Comparison of ENCODE assay signal across 9 mouse cellular contexts in genomic region chr16:77499537-77500301, GRCm38 (mm10).
DNase-seq lines count a peak whose midpoint lies in the region; ATAC-seq and TF ChIP-seq lines count a peak whose summit lies in the region.
"Had no signal": no experiment of that assay in that cellular context is flagged by ENCODE, and none has a peak within 500 bp of the region (broad histone marks: within the 10 kb centered on the region; RNA-seq: fewer than 3 reads in every experiment).

No protein-coding gene starts in this region.

- H3K36me3 ChIP-seq in hindbrain, embryonic 15.5 days: no peaks in the 10 kb centered on the region
- no peaks in the 10 kb centered on the region for H3K36me3 ChIP-seq in lung, postnatal 0 days (ENCODE audit: insufficient read depth, low read length)
- H3K36me3 ChIP-seq: G1E had no signal

- no peaks in the 10 kb centered on the region for H3K4me1 ChIP-seq in cortical plate, adult 2 months (ENCODE audit: control insufficient read depth, insufficient read depth, low read length)
- H3K4me1 ChIP-seq in hindbrain, embryonic 15.5 days (replicated peaks): peaks cover 11% of the 10 kb centered on the region; the same call in 1 of the 2 replicates
- no peaks in the 10 kb centered on the region for H3K4me1 ChIP-seq in lung, postnatal 0 days (ENCODE audit: insufficient read depth, low read depth, low read length)

- peak; percentile 13 for DNase-seq in R1 (ENCODE audit: low read depth, low spot score)
- peak; percentile 78 to 83 for DNase-seq in gastrocnemius, adult 8-10 months (ENCODE audit: low spot score in 2 of 2)
- peak; percentile 78 to 84 for DNase-seq in layer of hippocampus, postnatal 36 days
- DNase-seq in lung, postnatal 0 days (ENCODE audit: low spot score): peak; percentile 94
- DNase-seq in retina, postnatal 1 day: peak; percentile 73
- peak; percentile 68 for DNase-seq in urinary bladder, postnatal 25 days (ENCODE audit: low spot score)

- no peak overlapping the region for H3K9ac ChIP-seq in hindbrain, embryonic 15.5 days
- peak overlapping the region; percentile 29; the same call in 1 of the 2 replicates for H3K9ac ChIP-seq in lung, postnatal 0 days (replicated peaks; ENCODE audit: low read depth)

- H3K9me3 ChIP-seq in hindbrain, embryonic 15.5 days: no peaks in the 10 kb centered on the region
- no peaks in the 10 kb centered on the region for H3K9me3 ChIP-seq in lung, postnatal 0 days (ENCODE audit: low read length)

- peak overlapping the region; percentile 0; the same call in 1 of the 2 replicates for H3K27ac ChIP-seq in cortical plate, adult 2 months (ENCODE audit: insufficient read depth, low read length)
- peak overlapping the region; percentile 84 for H3K27ac ChIP-seq in hindbrain, embryonic 15.5 days (replicated peaks)
- H3K27ac ChIP-seq in lung, postnatal 0 days (ENCODE audit: low read length): peak overlapping the region; percentile 85

- peak; percentile 84 for TF ChIP-seq EP300 in lung, postnatal 0 days (IDR thresholded peaks at IDR 0.05)

- peak overlapping the region; percentile 44 for H3K4me2 ChIP-seq in hindbrain, embryonic 15.5 days
- peak overlapping the region; percentile 59 for H3K4me2 ChIP-seq in lung, postnatal 0 days (replicated peaks; ENCODE audit: low read depth, low read length)

- peak overlapping the region; percentile 18 for H3K4me3 ChIP-seq in cortical plate, adult 2 months (ENCODE audit: insufficient read depth, low read length)
- H3K4me3 ChIP-seq in hindbrain, embryonic 15.5 days: peak overlapping the region; percentile 35
- H3K4me3 ChIP-seq in lung, postnatal 0 days (ENCODE audit: low read depth, low read length): peak overlapping the region; percentile 38

- 31% methylated on average over 18 of the region's 18 CpGs for WGBS in hindbrain, embryonic 15.5 days
- 14% methylated on average over 18 of the region's 18 CpGs for WGBS in lung, postnatal 0 days

- peak; percentile 93 for ATAC-seq in hindbrain, embryonic 15.5 days (ENCODE audit: low FRiP score, low read depth)
- ATAC-seq in lung, postnatal 0 days: peak; percentile 94

- TF ChIP-seq CTCF in cortical plate, adult 2 months (IDR thresholded peaks at IDR 0.05; ENCODE audit: extremely low read depth, insufficient read depth, low read length): no peak
- no peak for TF ChIP-seq CTCF in lung, postnatal 0 days (IDR thresholded peaks at IDR 0.05)

- H3K27me3 ChIP-seq in hindbrain, embryonic 15.5 days: no peaks in the 10 kb centered on the region
- no peaks in the 10 kb centered on the region for H3K27me3 ChIP-seq in lung, postnatal 0 days (replicated peaks; ENCODE audit: insufficient read depth, low read length)

- TF ChIP-seq POLR2A in cortical plate, adult 2 months (IDR thresholded peaks at IDR 0.05; ENCODE audit: extremely low read depth, insufficient read depth, low read length): no peak

Comparison
In these comparisons a context has a peak if more than half of its experiments do, and no peak if none do; other contexts are left out.
1. Peak in every context shown above with its lines: DNase-seq, ATAC-seq, H3K4me3 ChIP-seq and H3K27ac ChIP-seq.
2. DNase-seq: peak in every context shown above with its lines; median percentile 94 in lung, postnatal 0 days; 81 in layer of hippocampus, postnatal 36 days; 80 in gastrocnemius, adult 8-10 months; 73 in retina, postnatal 1 day; 68 in urinary bladder, postnatal 25 days; 13 in R1.
3. H3K27ac ChIP-seq: peak in every context shown above with its lines; median percentile 85 in lung, postnatal 0 days; 84 in hindbrain, embryonic 15.5 days; 0 in cortical plate, adult 2 months.